Mouse (Mus musculus): ENCODE measurements around the gene Atg9a. TPM values are rescaled to one million over a fixed set of nuclear protein-coding genes. Genes with fewer than 3 reads are reported as not detected.

The Atg9a gene
- polyA plus RNA-seq, 1 experiment from 2014 or later: 63.6 TPM

DNA sequence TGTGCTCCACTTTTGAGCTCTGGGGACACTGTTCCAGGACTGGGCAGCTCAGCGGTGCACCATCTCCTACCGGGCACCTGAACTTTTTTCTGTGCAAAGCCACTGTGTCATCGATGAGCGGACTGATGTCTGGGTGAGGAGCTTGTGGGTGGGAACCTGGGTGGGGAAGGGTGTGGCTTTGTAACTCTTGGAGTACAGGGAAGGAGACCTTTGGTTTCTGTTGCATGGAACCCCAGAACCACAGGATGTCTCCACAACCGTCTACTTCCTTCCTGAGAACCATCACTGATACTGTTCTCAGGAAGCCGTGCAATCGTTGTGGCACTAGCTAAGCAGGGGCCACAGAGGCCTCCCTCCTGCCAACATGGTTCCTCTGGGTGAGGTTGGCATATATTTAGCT is 21.1 kb upstream of the Atg9a start:
- Histone ChIP-seq H3K27me3 (replicated peaks) (peaks cover 29% of the 10 kb centered on the region), H3K4me3 (replicated peaks) (no peak overlapping the region), H3K9me3 (replicated peaks) (no peaks in the 10 kb centered on the region), H3K27ac (replicated peaks) (no peak overlapping the region), H3K36me3 (peaks cover 28% of the 10 kb centered on the region), H3K4me1 (peaks cover 52% of the 10 kb centered on the region), H3K4me2 (no peak overlapping the region), H3K9ac (replicated peaks) (no peak overlapping the region)
- ATAC-seq (ENCODE audit: low FRiP score): no peak
- WGBS: 87% methylated on average over 7 of the region's 7 CpGs

- peaks cover 28% of the 10 kb centered on the region for H3K36me3 ChIP-seq
- WGBS: 86% methylated on average over 4 of the region's 4 CpGs
- H3K27me3 ChIP-seq (replicated peaks): peaks cover 23% of the 10 kb centered on the region
- no peak overlapping the region for H3K9ac ChIP-seq (replicated peaks)
- no peak overlapping the region for H3K4me3 ChIP-seq (replicated peaks)
- H3K4me2 ChIP-seq: peak overlapping the region; percentile 93; the same call in 1 of the 2 replicates
- ATAC-seq (ENCODE audit: low FRiP score): no peak
- no peak overlapping the region for H3K27ac ChIP-seq (replicated peaks)
- H3K9me3 ChIP-seq (replicated peaks): no peaks in the 10 kb centered on the region
- H3K4me1 ChIP-seq: peaks cover 49% of the 10 kb centered on the region
Measured at GRCm38 (mm10) chr1:75212542-75212941, 20.5 kb upstream of the Atg9a start.

GRCm38 (mm10) chr1:75211141-75211708 is 19.2 kb upstream of the Atg9a start:
- H3K36me3 ChIP-seq: peaks cover 28% of the 10 kb centered on the region
- 13% methylated on average over 17 of the region's 17 CpGs for WGBS
- H3K27ac ChIP-seq (replicated peaks): peak overlapping the region; percentile 33; the same call in 1 of the 2 replicates
- H3K4me2 ChIP-seq: peak overlapping the region; percentile 93
- peaks cover 49% of the 10 kb centered on the region for H3K4me1 ChIP-seq
- peak overlapping the region; percentile 84 for H3K4me3 ChIP-seq (replicated peaks)
- peak; percentile 25; the same call in 1 of the 2 replicates for ATAC-seq (ENCODE audit: low FRiP score)
- peaks cover 11% of the 10 kb centered on the region for H3K27me3 ChIP-seq (replicated peaks)
- H3K9me3 ChIP-seq (replicated peaks): no peaks in the 10 kb centered on the region
- peak overlapping the region; percentile 86 for H3K9ac ChIP-seq (replicated peaks)

DNA sequence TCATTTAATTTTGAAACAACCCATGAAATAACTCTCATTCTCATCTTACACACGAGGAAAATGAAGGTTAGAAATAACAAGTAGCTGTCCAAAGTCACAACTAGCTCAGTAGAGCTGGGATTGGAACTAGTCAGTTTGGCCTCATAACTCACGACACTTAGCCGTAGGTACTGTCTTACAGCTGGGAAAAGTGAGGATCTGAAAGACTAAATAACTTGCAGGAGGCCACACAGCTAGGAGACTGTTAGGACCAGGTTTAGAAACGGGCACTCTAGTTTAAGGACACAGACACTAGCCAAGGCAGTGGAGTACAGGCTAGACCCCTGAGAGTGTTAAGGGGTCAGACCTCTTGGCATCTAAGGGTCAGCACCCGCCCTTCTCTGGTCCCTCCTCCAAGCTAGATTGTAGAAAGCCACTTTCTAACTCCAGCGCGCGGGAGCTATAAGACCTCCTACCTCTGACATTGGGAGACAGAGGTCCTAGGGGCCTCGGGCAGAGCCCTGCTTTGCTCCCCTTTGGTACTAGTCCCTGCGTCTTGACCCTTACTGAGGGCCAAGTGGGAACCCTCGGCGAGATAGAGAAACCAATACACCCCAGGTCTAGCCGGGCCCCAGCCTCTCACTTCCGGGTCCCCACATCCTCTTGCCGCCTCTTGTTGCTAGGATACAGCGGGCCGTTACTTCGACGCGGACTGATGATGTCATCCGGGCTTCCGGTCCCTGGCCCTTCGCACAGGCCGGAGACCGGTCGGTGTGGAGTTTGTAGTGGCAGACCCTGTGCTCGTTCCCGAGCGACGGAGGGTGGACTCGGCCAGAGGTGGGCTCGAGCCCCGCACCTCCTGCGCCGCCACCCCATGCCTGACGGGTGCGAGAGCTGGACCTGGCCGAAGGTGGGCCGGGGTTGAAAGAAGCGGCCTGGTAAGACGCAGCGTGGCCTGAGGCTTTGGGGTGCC is 18.4 kb upstream of the Atg9a start, which contains the start of the genes Glb1l and Stk16:
Gene Glb1l, minus strand, starts transcription at position 678 of the 952 bp plus-strand sequence.
Gene Stk16, plus strand, starts transcription at position 703 of the 952 bp plus-strand sequence.
- ATAC-seq (ENCODE audit: low FRiP score): peak; percentile 94
- H3K9me3 ChIP-seq (replicated peaks): no peaks in the 10 kb centered on the region
- 6% methylated on average over 42 of the region's 42 CpGs for WGBS

DNA sequence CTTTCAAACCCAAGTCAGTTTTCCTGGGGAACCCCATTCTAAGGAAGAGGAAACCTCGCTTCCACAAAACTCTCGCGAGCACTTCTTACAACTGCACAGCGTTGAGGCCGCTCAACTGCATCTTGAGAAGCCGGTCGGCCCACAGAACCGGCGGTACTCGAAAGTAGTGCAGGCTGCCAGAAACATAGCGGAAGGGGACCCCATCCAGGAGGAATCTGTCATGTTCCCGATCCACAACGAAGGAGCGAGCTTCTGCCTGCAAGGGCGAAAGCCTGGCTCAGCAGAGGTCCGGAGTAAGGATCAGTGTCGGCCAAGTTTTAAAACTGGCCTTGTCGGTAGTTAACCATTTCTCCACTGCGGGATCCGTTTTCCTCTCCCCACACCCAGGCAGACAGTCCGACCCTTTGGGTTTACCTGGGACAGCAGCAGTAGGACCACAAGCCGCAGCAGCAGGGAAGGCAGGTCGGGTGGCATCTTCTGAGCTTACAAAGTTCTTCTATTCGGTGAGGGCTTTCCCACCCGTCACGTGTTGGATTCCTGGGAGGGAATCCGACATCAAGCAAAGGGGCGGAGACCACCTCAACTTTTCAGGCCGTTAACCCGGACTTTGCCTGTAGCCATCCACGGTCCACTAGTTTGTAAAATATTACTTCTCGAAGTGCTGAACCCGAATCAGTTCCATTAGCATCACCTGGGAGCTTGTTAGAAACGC is 17.1 kb upstream of the Atg9a start:
- WGBS: 17% methylated on average over 34 of the region's 34 CpGs
- Histone ChIP-seq H3K4me1 (peaks cover 48% of the 10 kb centered on the region), H3K4me2 (peak overlapping the region; percentile 93)

More for the DNA sequence above, 18.4 kb upstream of the Atg9a start, which contains the start of the genes Glb1l and Stk16:
- Histone ChIP-seq H3K27ac (replicated peaks) (peak within 1 kb of the TSS; percentile 33; the same call in 1 of the 2 replicates), H3K9ac (replicated peaks) (peak within 1 kb of the TSS; percentile 86), H3K4me3 (replicated peaks) (peak within 1 kb of the TSS; percentile 84), H3K27me3 (replicated peaks) (0 out of 2 replicates have a peak, but pooled peaks cover 2% of the 10 kb centered on the region), H3K4me1 (peaks cover 49% of the 10 kb centered on the region), H3K4me2 (peak within 1 kb of the TSS; percentile 93), H3K36me3 (peaks cover 23% of the 10 kb centered on the region)

DNA sequence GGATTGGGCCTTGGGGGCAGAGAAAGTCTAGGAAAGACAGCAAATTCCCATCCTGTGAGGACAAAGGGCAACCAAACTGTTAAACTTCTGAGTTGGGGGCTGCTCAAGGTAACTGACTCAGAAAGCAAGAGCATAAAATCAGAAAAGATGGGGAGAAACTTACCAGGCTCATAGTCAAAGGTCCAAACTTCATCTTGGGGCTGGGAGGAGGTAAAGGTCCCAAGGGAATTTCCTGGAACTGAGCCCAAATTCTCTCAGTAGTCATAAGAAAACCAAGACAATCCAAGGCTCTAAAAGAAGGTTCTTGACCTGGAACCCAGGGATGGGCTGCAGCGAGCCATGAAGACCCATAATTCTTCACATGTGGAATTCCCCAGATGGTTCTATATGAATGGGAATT is 9.2 kb upstream of the Atg9a start:
- no peak overlapping the region for H3K4me3 ChIP-seq (replicated peaks)
- WGBS: 88% methylated on average over 1 of the region's 1 CpGs
- no peaks in the 10 kb centered on the region for H3K9me3 ChIP-seq (replicated peaks)
- no peaks in the 10 kb centered on the region for H3K27me3 ChIP-seq (replicated peaks)
- no peak overlapping the region for H3K27ac ChIP-seq (replicated peaks)
- no peaks in the 10 kb centered on the region for H3K4me1 ChIP-seq
- H3K9ac ChIP-seq (replicated peaks): no peak overlapping the region
- ATAC-seq (ENCODE audit: low FRiP score): no peak
- H3K4me2 ChIP-seq: no peak overlapping the region
- H3K36me3 ChIP-seq: peaks cover 41% of the 10 kb centered on the region

More for the DNA sequence above, 17.1 kb upstream of the Atg9a start:
- H3K27me3 ChIP-seq (replicated peaks): no peaks in the 10 kb centered on the region
- peaks cover 18% of the 10 kb centered on the region for H3K36me3 ChIP-seq
- peak overlapping the region; percentile 84 for H3K4me3 ChIP-seq (replicated peaks)
- no peaks in the 10 kb centered on the region for H3K9me3 ChIP-seq (replicated peaks)
- peak overlapping the region; percentile 47 for H3K9ac ChIP-seq (replicated peaks)
- no peak overlapping the region; the same call in 1 of the 2 replicates for H3K27ac ChIP-seq (replicated peaks)
- no peak for ATAC-seq (ENCODE audit: low FRiP score)

- WGBS: under 1% methylated on average over 19 of the region's 19 CpGs
- Histone ChIP-seq H3K4me1 (peaks cover 30% of the 10 kb centered on the region), H3K27ac (replicated peaks) (peak overlapping the region; percentile 91), H3K27me3 (replicated peaks) (no peaks in the 10 kb centered on the region), H3K4me3 (replicated peaks) (peak overlapping the region; percentile 67), H3K4me2 (peak overlapping the region; percentile 97), H3K9ac (replicated peaks) (peak overlapping the region; percentile 91), H3K36me3 (peaks cover 45% of the 10 kb centered on the region), H3K9me3 (replicated peaks) (no peaks in the 10 kb centered on the region)
- peak; percentile 45; the same call in 1 of the 2 replicates for ATAC-seq (ENCODE audit: low FRiP score)
Measured at GRCm38 (mm10) chr1:75192452-75192851, 456 bp upstream of the Atg9a start.

DNA sequence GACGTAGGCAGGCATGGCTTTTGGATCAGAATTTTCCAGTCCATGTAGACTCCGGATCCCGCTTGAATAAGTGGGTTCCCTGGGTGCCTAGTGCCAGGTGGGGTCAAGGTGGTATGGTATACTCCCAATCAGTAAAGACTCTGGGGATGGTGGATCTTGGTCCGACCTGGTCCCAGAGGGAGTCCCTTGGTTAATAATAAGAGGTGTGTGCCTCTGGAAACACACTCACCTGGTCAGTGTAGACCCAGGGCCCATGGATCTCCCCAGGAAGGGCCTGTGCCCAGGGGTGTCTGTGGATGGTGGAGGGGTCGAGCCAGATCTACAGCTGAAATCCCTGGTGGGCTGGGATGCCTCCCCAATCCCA is 756 bp downstream of the Atg9a start:
- H3K9ac ChIP-seq (replicated peaks): peak overlapping the region; percentile 69
- peak overlapping the region; percentile 67 for H3K4me3 ChIP-seq (replicated peaks)
- H3K4me1 ChIP-seq: peaks cover 30% of the 10 kb centered on the region
- ATAC-seq (ENCODE audit: low FRiP score): no peak
- H3K9me3 ChIP-seq (replicated peaks): no peaks in the 10 kb centered on the region
- H3K27ac ChIP-seq (replicated peaks): peak overlapping the region; percentile 97
- peaks cover 45% of the 10 kb centered on the region for H3K36me3 ChIP-seq
- peak overlapping the region; percentile 97 for H3K4me2 ChIP-seq
- H3K27me3 ChIP-seq (replicated peaks): no peaks in the 10 kb centered on the region
- 46% methylated on average over 5 of the region's 5 CpGs for WGBS

DNA sequence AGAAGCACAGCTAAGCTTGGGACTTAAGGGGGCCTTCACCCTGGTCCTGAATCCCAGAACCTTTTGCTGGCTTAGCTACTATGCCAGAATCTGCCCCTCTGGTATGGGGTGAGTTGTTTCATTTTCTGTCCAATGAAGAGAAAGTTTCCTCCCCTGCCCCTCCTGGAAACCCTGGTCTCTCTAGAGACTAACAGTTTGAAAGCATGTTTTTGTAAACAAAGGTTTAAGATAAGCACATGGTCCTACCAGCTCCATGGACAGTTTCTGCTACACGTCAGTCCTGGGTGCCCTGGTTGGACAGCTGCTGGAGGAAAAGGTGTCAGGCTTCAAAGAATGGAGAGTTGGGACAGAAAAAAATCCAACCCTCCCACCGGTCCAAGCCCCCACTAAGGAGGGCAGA is 1.4 kb downstream of the Atg9a start:
- H3K9ac ChIP-seq (replicated peaks): no peak overlapping the region
- WGBS: 82% methylated on average over 2 of the region's 2 CpGs

GRCm38 (mm10) chr1:75187914-75188483 is 4.0 kb downstream of the Atg9a start:
- Histone ChIP-seq H3K4me1 (peaks cover 22% of the 10 kb centered on the region), H3K36me3 (peaks cover 63% of the 10 kb centered on the region), H3K9me3 (replicated peaks) (no peaks in the 10 kb centered on the region), H3K27ac (replicated peaks) (no peak overlapping the region), H3K9ac (replicated peaks) (no peak overlapping the region), H3K4me3 (replicated peaks) (no peak overlapping the region), H3K4me2 (no peak overlapping the region), H3K27me3 (replicated peaks) (no peaks in the 10 kb centered on the region)
- 83% methylated on average over 2 of the region's 2 CpGs for WGBS
- no peak for ATAC-seq (ENCODE audit: low FRiP score)

More for the DNA sequence above, 1.4 kb downstream of the Atg9a start:
- Histone ChIP-seq H3K4me1 (peaks cover 30% of the 10 kb centered on the region), H3K9me3 (replicated peaks) (no peaks in the 10 kb centered on the region), H3K27me3 (replicated peaks) (no peaks in the 10 kb centered on the region), H3K4me2 (peak overlapping the region; percentile 97), H3K27ac (replicated peaks) (no peak overlapping the region), H3K4me3 (replicated peaks) (no peak overlapping the region), H3K36me3 (peaks cover 46% of the 10 kb centered on the region)
- no peak for ATAC-seq (ENCODE audit: low FRiP score)

DNA sequence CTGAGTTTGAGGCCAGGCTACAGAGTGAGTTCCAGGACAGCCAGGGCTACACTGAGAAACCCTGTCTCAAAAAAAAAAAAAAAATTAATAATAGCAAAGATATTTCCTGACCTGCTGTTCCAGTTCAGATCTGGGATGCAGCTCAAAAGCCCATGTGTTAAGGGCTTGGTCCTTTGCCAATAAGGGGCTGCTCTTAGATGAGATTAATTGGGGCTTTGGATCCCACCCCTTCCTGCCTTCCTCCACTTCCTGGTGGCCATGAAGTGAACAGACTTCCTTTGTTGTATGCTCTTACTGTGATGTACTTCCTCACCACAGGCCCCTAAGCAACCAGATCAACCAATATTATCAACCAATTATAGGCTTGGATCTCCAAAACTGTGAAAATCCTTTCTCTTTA is 4.9 kb downstream of the Atg9a start:
- no peak for ATAC-seq (ENCODE audit: low FRiP score)
- Histone ChIP-seq H3K4me3 (replicated peaks) (no peak overlapping the region), H3K9ac (replicated peaks) (no peak overlapping the region), H3K4me2 (no peak overlapping the region), H3K27me3 (replicated peaks) (no peaks in the 10 kb centered on the region), H3K9me3 (replicated peaks) (no peaks in the 10 kb centered on the region), H3K36me3 (peaks cover 72% of the 10 kb centered on the region), H3K4me1 (peaks cover 16% of the 10 kb centered on the region), H3K27ac (replicated peaks) (no peak overlapping the region)
